Mouse (Mus musculus) small intestine, adult 2 months (tissue): ENCODE results near the gene Htr5b.

Experiments used
- CTCF ChIP-seq: fragments of 200-500 bp; IDR thresholded peaks from 2 replicates; pipeline ENCODE4 v1.5.1; 2012; ENCODE audit warnings: low read depth, mild to moderate bottlenecking, control low read depth, inconsistent platforms, low read length, moderate library complexity, mixed read lengths; ENCODE audit not compliant: insufficient replicate concordance, insufficient read length; ENCODE audit errors: extremely low read depth
- POLR2A ChIP-seq: fragments of 200-500 bp; IDR thresholded peaks from 2 replicates; pipeline ENCODE4 v1.6.1; 2012; ENCODE audit warnings: low read depth, mild to moderate bottlenecking, control low read depth, inconsistent platforms, low read length, moderate library complexity

DNA sequence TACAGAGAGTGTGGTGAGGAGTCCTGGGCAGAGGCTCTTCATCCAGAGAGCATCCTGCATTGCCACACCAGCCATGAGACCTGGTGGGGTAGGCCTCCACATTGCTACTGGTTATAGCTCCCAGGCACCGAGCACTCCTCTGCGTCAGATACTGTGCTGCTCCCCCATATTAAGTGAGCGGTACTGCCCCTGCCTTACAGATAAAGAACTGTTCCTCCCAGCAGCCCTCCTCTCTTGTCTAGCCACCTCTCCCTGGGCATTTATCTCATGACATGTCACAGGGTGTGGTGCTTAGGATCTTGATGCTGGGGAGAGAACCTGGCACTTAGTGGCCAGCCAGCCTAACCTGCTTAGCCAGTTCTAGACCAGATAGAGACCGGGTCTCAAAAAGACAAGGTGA, 31.2 kb downstream of the Htr5b start:
- no peak for TF ChIP-seq CTCF
- TF ChIP-seq POLR2A: no peak
